Mouse (Mus musculus): ENCODE measurements at regions not wholly inside any gene's neighbourhood (a gene's known extent, or its start where the extent isn't known, plus 50 kb on each side); places are given as distances from the start of the nearest gene placed in this dataset.

DNA sequence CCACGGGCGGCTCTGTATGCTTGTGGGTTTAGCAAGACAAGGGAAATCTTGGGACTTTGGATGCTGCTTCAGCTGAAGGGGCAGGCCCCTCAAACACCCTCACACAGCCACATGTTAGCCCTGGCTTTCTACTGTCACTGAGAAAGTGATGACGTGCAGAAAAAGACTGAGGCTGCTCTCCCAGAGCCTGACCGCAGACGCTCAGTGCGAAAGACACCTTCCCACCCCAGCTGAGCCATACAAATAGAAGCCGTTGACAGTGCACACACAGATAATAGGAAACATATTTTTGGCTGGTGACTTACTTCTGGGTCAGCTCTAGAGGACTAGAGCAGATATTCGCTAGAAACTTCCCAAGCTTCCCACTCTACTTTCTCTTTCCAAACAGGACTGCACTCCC is 61.0 kb upstream of the Nudt7 start:
- DNase-seq: no peak

DNA sequence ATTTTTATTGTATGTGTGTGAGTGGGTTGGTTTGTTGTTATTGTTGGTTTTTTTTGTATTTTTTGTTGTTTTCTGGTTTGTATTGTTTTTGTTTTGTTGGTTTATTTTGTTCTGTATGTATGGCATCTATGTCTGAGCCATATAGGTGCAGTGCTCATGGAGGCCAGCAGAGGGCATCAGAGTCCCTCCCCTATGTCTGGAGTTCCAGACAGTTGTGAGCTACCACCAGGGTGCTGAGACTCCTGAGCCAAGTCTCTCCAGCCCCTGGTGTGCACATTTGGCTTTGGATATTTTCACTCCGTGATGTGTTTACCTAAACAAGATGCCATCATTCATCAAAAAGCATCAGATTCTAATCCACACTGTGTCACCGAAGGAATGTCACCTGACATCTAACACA is 59.2 kb upstream of the Nudt7 start:
- peak; percentile 13 for DNase-seq

DNA sequence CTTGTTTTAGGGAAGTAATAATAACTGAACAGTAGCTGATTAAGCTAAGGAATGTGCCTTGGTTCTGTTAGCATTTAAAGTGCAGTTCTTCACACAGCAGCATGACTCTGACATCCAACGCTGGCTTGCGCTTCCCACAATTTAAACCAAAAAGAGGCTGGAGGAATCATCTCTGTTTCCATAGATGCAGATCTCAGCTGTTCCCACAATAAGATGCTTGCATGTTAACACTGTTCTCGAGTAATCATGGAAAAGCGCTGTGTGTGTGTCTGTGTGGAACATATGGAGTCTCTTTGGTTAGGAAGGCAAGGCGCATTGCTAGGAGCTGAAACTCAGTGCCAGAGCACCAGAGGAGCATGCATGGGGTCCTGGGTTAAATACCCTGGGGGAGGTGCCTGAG is 56.7 kb upstream of the Nudt7 start:
- no peak for DNase-seq

GRCm38 (mm10) chr8:114081049-114081756 is 52.2 kb upstream of the Nudt7 start:
- DNase-seq: peak; percentile 60

- DNase-seq: no peak
Observed at GRCm38 (mm10) chr8:114081757-114082059, 51.6 kb upstream of the Nudt7 start.

All from kidney, postnatal 10 days (tissue).